Mouse (Mus musculus) left cerebral cortex, postnatal 4 days (tissue): ENCODE data around the gene Dpyd. TPM values are rescaled to one million over a fixed set of nuclear protein-coding genes. Genes with fewer than 3 reads are reported as not detected.
A peak's percentile ranks its signal among the peaks of the same experiment; 100 is the strongest.

ENCODE experiments used
- DNase-seq: peaks from one replicate; pipeline ENCODE4 v3.0.0-alpha.2; 2022
- intact Hi-C: fragments of 180-260 bp; cut with DNase I; formaldehyde crosslinking; loops from one replicate; pipeline ENCODE4 v1.15.1; 2025
- total RNA-seq, 2 experiments: library from RNA; stranded (reverse); gene quantifications; 2 replicates each; pipeline ENCODE4 v1.2.3; 2021

The Dpyd gene
- total RNA-seq, 2 experiments from 2014 or later, result 13.8 to 19.5 TPM

- DNase-seq, result no peak
- intact Hi-C loops, result no loop called here
Observed at GRCm38 (mm10) chr3:118675441-118675840, 113.5 kb downstream of the Dpyd start.

- intact Hi-C loops, result no loop called here
- no peak for DNase-seq
Observed at GRCm38 (mm10) chr3:118676052-118676777, 114.3 kb downstream of the Dpyd start.

DNA sequence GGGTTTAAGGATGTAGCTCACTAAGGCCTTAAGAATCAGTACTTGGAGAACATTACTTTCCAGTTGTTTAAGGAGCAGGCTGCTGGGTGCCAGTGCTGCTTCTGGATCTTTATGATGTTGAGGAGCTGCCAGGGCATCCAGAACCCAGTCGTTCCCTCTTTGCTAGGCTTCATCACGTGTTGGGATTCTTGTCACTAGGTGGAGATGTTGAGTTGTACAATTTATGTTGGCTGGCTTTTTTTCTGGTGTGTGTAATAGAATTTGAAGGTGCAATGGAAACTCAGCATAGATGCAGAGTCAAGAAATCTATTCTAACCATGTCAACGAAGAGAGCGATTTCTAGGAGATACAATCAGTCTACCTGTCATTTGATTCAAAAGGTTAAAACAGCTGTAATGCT is 118.9 kb downstream of the Dpyd start:
- intact Hi-C loops, result no loop called here
- DNase-seq, result no peak

DNA sequence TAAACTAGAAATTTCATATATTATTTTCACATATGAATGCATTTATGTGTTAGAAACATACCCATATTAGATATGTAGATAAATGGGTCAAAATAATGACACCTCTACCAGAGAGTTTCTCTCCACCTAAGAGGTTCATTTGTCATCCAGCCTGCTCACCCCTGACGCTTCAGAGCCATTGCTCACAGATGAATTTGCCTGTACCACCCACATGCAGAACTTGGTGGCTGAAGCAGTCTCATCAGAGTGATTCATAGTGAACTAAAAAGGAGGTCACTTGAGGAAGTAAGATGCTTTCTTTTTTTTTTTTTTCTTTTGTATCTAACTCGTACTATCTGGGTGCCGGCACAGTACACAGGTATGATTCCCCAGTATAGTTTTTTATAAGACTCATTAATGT is 188.3 kb downstream of the Dpyd start:
- intact Hi-C loops, result no loop called here
- no peak for DNase-seq

- DNase-seq, result no peak
- intact Hi-C loops, result no loop called here
Observed at GRCm38 (mm10) chr3:118753623-118754022, 191.7 kb downstream of the Dpyd start.

DNA sequence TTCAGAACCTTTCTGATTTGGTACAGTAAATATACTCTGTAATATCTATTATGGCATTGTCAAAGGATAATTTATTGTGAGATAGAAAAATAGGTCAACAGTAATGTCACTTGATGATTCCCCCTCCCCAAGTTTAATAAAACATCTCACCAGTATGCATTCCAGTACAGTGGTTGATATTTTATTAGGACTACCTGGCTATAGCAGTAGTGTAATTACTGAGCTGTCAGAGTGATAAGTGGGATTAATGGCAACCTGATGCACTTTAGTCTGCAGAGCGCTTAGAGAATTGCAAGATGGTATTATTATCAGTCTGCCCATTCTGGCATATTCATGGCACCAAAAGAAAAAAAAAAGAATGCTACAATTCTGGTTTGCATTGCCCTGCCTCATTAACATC is 194.2 kb downstream of the Dpyd start:
- DNase-seq, result no peak
- intact Hi-C loops, result no loop called here

DNA sequence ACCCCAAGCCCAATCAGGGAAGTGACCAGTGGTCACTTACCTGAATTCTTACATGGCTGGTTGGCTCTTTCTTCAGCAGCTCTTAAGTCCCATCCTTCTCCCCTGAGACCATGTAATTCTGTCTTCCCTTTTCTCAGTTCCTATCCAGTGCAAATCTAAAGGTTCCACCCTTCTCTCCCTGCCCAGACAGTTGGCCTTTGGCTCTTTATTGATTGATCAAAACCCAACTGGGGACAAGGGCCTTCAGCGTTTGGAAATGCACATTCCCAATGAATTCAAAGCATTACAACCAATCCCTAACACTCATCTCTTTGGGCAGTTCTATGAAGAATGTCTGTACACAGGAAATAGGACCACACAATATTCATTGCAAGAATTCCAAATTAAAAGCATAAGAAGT is 251.0 kb downstream of the Dpyd start:
- no peak for DNase-seq
- intact Hi-C loops, result no loop called here

DNA sequence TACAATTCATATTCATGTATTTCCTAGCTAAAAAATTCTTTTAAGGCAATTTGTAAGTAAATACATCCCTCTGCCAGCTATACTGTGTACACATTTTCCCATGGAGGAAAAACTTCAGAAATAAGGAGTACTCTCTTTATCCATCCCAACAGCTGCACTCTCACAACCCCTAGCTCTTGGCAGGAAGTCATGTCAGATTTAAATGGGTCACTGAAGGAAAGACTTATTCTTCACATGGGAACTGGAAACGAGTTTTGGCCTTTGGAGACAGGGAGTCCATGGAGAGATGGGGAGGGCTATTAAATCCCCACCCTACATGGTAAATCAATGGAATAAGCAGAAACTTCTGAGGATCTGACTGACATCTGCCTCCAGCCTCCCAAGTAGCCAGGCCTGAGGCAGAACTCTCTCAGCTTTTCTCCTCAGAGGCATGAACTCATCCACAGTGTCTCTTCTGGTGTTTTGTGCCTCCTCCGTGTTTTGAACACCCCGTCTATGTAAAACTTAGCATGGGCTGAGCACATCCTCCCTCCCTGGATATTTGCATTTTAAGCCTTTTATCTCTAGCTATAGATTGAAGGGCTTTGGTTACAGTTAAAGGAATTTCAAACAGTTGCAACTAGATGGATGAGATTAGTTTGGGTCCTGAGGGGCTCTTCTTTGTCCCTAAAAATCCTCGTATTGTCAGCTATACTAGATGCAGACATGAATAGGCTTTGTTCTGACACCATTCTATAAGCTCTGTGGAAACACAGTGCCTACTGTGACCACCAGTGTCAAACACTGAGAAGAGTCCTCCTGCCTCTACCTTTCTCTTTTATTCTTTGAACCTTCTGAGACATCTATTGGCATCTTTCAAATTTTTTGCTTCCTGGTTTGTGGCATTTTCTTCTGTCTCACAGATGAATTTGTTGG is 288.9 kb downstream of the Dpyd start:
- intact Hi-C loops, result no loop called here
- DNase-seq, result no peak

DNA sequence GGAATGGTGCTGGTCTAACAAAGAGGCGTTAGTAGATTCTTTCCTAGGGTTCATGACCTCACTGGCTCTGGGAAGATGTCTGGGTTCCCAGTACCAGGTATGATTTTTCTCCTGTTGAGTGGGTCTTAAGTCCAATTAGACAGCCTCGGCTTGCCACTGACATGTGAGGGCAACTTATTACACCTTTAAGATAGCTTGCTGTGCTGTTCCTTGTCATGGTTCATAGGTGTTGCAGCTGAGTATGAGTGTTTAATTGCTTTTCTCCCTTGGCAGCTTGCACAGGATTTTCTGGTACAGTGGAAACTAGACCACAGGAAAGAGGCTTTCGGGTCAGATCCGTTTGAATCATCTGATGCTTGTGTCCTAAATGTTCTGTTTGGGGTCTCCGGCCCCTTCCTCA is 290.8 kb downstream of the Dpyd start:
- intact Hi-C loops, result no loop called here
- no peak for DNase-seq

GRCm38 (mm10) chr3:118855411-118855810 is 293.5 kb downstream of the Dpyd start:
- intact Hi-C loops, result no loop called here
- DNase-seq, result no peak

- intact Hi-C loops, result no loop called here
- DNase-seq, result no peak
Observed at GRCm38 (mm10) chr3:118869113-118870107, 307.5 kb downstream of the Dpyd start.

GRCm38 (mm10) chr3:118875871-118876270 is 313.9 kb downstream of the Dpyd start:
- no peak for DNase-seq
- intact Hi-C loops, result no loop called here

GRCm38 (mm10) chr3:118899036-118899435 is 337.1 kb downstream of the Dpyd start:
- no peak for DNase-seq
- intact Hi-C loops, result no loop called here

DNA sequence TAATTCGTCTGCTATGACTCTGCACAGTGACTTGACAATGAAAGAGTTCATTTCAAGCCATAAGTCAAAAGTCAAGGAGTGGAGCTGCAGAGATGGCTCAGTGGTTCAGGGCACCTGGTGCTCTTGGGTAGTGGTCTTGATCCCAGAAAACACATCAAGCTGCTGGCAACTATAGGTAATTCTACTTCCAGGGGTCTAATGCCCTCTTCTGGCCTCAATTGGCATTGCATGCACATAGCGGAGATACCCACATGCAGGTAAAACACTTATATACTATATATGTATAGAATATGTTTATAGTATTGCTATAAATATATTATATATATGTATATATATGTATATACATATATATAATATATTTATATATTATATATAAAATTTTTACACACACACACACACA is 429.4 kb downstream of the Dpyd start:
- intact Hi-C loops, result loop anchor here (10.0 kb wide), 1 partner anchor 557 kb away; no protein-coding TSS in a partner anchor
- no peak for DNase-seq

DNA sequence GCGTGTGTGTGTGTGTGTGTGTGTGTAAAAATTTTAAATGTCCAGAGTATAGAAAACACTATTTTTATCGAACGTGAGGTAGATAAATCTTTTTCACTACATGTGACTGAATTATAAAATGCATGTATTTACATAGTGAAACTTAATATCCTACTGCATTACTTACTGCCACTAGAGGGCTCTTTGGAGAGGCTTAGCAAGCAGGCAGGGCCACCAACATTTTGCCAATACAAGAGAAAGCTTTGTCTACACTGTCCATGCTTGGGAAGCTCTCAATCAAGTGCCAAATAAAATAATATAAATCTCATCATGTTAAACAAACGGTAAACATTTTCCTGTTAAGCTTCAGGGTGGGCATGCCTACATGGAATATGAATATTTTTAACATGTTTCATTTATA is 429.9 kb downstream of the Dpyd start:
- no peak for DNase-seq
- intact Hi-C loops, result loop anchor here (10.0 kb wide), 1 partner anchor 557 kb away; no protein-coding TSS in a partner anchor

DNA sequence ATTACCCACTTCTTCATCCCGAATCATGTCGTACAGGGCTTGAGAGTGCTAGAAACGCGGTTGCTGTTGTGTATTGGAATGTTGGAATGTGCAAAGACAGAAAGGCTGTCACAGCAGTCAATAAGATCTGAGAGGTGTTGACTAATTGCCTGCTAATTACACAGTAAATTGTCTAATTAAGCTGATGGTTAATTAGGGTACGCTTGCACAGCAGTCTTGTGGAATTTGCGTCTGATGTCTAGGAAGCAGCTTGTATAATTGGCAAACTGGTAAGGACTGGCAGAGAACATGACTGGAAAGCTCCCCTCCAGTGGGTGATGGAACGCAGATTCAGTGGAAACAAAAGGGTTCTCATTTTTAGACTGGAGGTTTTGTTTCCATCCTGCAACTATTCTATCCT is 459.3 kb downstream of the Dpyd start:
- intact Hi-C loops, result no loop called here
- no peak for DNase-seq

- intact Hi-C loops, result no loop called here
- DNase-seq, result no peak
Observed at GRCm38 (mm10) chr3:119042611-119043010, 480.7 kb downstream of the Dpyd start.

DNA sequence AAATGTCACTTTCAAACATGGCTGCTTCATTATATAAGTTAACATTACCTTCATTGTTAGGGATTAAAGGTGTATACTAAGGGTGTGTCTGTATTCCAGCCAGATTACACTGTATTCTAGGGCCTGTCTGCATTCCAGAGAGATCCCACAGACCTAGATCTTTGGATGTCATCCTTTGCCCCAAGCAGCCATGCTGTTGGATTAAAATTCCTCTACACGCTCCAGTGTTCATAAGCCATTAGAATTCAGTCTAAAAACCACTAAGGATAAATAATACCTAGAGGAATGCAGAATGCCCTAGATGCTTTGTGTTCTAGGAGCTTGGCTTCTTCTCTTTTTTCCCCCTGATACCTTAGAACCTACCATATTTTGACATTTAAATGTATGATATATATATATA is 494.2 kb downstream of the Dpyd start:
- intact Hi-C loops, result no loop called here
- DNase-seq, result no peak

- peak; percentile 16 for DNase-seq
- intact Hi-C loops, result no loop called here
Observed at GRCm38 (mm10) chr3:119063214-119063613, 501.3 kb downstream of the Dpyd start.

GRCm38 (mm10) chr3:119063642-119064041 is 501.7 kb downstream of the Dpyd start:
- intact Hi-C loops, result no loop called here
- DNase-seq, result no peak

DNA sequence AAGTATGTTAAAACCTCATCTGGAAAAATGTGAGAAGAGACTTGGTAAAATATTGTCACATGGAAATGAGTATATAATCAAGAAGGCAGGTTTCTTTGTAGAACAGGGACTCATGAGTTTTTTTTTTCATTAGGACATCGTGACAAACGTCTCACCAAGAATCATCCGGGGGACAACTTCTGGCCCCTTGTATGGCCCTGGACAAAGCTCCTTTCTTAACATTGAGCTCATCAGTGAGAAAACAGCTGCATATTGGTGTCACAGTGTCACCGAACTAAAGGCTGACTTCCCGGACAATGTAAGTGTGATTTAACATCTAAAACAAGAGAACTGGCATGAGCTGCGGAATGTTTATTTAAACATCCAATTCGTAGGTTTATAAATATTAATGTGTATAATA is 502.8 kb downstream of the Dpyd start:
- DNase-seq, result no peak
- intact Hi-C loops, result no loop called here
